Mouse (Mus musculus): Measurements from ENCODE around the gene Olfr194. TPM values are rescaled to one million over a fixed set of nuclear protein-coding genes. Genes with fewer than 3 reads are reported as not detected.

Olfr194 gene
- polyA plus RNA-seq, 1 experiment from 2014 or later: not detected

DNA sequence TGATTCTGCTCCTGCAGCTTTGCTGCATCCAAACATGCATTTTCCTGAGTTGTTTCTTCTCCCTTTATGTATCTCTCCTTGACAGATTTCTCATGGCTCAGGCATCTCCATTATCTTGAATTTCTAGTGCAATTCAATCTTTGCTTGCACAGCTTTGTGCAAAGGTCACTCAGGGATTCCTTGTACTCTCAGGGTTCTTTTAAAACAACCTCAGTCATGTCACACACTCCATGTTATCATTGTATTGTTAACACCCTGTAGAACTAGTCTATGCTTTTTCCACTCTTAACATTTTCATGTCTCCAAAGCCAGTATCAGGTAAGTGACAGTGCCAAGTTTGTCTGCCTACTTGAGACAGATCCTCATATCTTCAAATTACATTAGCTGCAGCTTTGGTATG lies 49.1 kb downstream of the Olfr194 start:
- Histone ChIP-seq H3K9me3 (no peaks in the 10 kb centered on the region), H3K4me2 (replicated peaks) (no peak overlapping the region), H3K4me3 (no peak overlapping the region), H3K9ac (no peak overlapping the region), H3K4me1 (no peaks in the 10 kb centered on the region), H3K36me3 (no peaks in the 10 kb centered on the region), H3K27ac (no peak overlapping the region), H3K27me3 (replicated peaks) (no peaks in the 10 kb centered on the region)
- no peak for ATAC-seq (ENCODE audit: low FRiP score, low read depth)

Other genes with a start within 250 kb of the Olfr194 start
- not detected in 2 replicates for gene Olfr177, start 246.3 kb downstream of the Olfr194 start, polyA plus RNA-seq (2016; fragmentation: Nextera tagmentation; extraction: Ambion mirVana)
- gene Olfr178, start 229.0 kb downstream of the Olfr194 start, polyA plus RNA-seq (2016; fragmentation: Nextera tagmentation; extraction: Ambion mirVana): not detected in 2 replicates
- gene Olfr181, start 192.3 kb downstream of the Olfr194 start, polyA plus RNA-seq (2016; fragmentation: Nextera tagmentation; extraction: Ambion mirVana): not detected in 2 replicates
- gene Olfr180, start 191.7 kb downstream of the Olfr194 start, polyA plus RNA-seq (2016; fragmentation: Nextera tagmentation; extraction: Ambion mirVana): not detected in 2 replicates
- not detected in 2 replicates for gene Olfr183, start 125.7 kb downstream of the Olfr194 start, polyA plus RNA-seq (2016; fragmentation: Nextera tagmentation; extraction: Ambion mirVana)
- not detected in 2 replicates for gene Olfr186, start 90.8 kb downstream of the Olfr194 start, polyA plus RNA-seq (2016; fragmentation: Nextera tagmentation; extraction: Ambion mirVana)
- gene Olfr187, start 81.3 kb downstream of the Olfr194 start, polyA plus RNA-seq (2016; fragmentation: Nextera tagmentation; extraction: Ambion mirVana): not detected in 2 replicates
- gene Olfr190, start 43.1 kb downstream of the Olfr194 start, polyA plus RNA-seq (2016; fragmentation: Nextera tagmentation; extraction: Ambion mirVana): not detected in 2 replicates
- gene Olfr191, start 31.2 kb downstream of the Olfr194 start, polyA plus RNA-seq (2016; fragmentation: Nextera tagmentation; extraction: Ambion mirVana): not detected in 2 replicates
- not detected in 2 replicates for gene Olfr193, start 9.2 kb downstream of the Olfr194 start, polyA plus RNA-seq (2016; fragmentation: Nextera tagmentation; extraction: Ambion mirVana)
- gene Olfr195, start 26.0 kb upstream of the Olfr194 start, polyA plus RNA-seq (2016; fragmentation: Nextera tagmentation; extraction: Ambion mirVana): not detected in 2 replicates
- not detected in 2 replicates for gene Olfr196, start 49.4 kb upstream of the Olfr194 start, polyA plus RNA-seq (2016; fragmentation: Nextera tagmentation; extraction: Ambion mirVana)
- gene Olfr198, start 82.5 kb upstream of the Olfr194 start, polyA plus RNA-seq (2016; fragmentation: Nextera tagmentation; extraction: Ambion mirVana): not detected in 2 replicates
- gene Olfr199, start 98.7 kb upstream of the Olfr194 start, polyA plus RNA-seq (2016; fragmentation: Nextera tagmentation; extraction: Ambion mirVana): not detected in 2 replicates
- gene Olfr201, start 151.6 kb upstream of the Olfr194 start, polyA plus RNA-seq (2016; fragmentation: Nextera tagmentation; extraction: Ambion mirVana): not detected in 2 replicates
- gene Olfr202, start 165.7 kb upstream of the Olfr194 start, polyA plus RNA-seq (2016; fragmentation: Nextera tagmentation; extraction: Ambion mirVana): not detected in 2 replicates
- not detected in 2 replicates for gene Olfr203, start 177.8 kb upstream of the Olfr194 start, polyA plus RNA-seq (2016; fragmentation: Nextera tagmentation; extraction: Ambion mirVana)
- not detected in 2 replicates for gene Olfr204, start 197.2 kb upstream of the Olfr194 start, polyA plus RNA-seq (2016; fragmentation: Nextera tagmentation; extraction: Ambion mirVana)
- gene Olfr205, start 210.1 kb upstream of the Olfr194 start, polyA plus RNA-seq (2016; fragmentation: Nextera tagmentation; extraction: Ambion mirVana): not detected in 2 replicates
- not detected in 2 replicates for gene Olfr206, start 228.2 kb upstream of the Olfr194 start, polyA plus RNA-seq (2016; fragmentation: Nextera tagmentation; extraction: Ambion mirVana)
- gene Olfr209, start 242.9 kb upstream of the Olfr194 start, polyA plus RNA-seq (2016; fragmentation: Nextera tagmentation; extraction: Ambion mirVana): not detected in 2 replicates